Mouse (Mus musculus): ENCODE measurements at regions not wholly inside any gene's neighbourhood (a gene's known extent, or its start where the extent isn't known, plus 50 kb on each side); places are given as distances from the start of the nearest gene placed in this dataset.

- H3K27me3 ChIP-seq (replicated peaks), result no peaks in the 10 kb centered on the region
- no peaks in the 10 kb centered on the region for H3K9me3 ChIP-seq
- no peak overlapping the region for H3K27ac ChIP-seq
- H3K36me3 ChIP-seq, result no peaks in the 10 kb centered on the region
- H3K4me3 ChIP-seq (replicated peaks), result no peak overlapping the region
- no peak overlapping the region for H3K4me2 ChIP-seq (replicated peaks)
- H3K4me1 ChIP-seq (replicated peaks), result no peaks in the 10 kb centered on the region
- ATAC-seq, result no peak
- 85% methylated on average over 3 of the region's 3 CpGs for WGBS
- no peak overlapping the region for H3K9ac ChIP-seq
Observed at GRCm38 (mm10) chr5:113408588-113408987, 51.5 kb downstream of the Aym1 start.

- no peak overlapping the region for H3K4me2 ChIP-seq (replicated peaks)
- no peak overlapping the region for H3K4me3 ChIP-seq (replicated peaks)
- no peak overlapping the region for H3K27ac ChIP-seq
- WGBS, result 65% methylated on average over 13 of the region's 13 CpGs
- no peaks in the 10 kb centered on the region for H3K4me1 ChIP-seq (replicated peaks)
- ATAC-seq, result no peak
- no peaks in the 10 kb centered on the region for H3K27me3 ChIP-seq (replicated peaks)
- H3K9ac ChIP-seq, result no peak overlapping the region
- no peaks in the 10 kb centered on the region for H3K36me3 ChIP-seq
- no peaks in the 10 kb centered on the region for H3K9me3 ChIP-seq
Observed at GRCm38 (mm10) chr5:113410963-113411362, 53.9 kb downstream of the Aym1 start.

- peaks cover 10% of the 10 kb centered on the region; the same call in 1 of the 2 replicates for H3K4me1 ChIP-seq (replicated peaks)
- H3K36me3 ChIP-seq, result no peaks in the 10 kb centered on the region
- H3K4me2 ChIP-seq (replicated peaks), result no peak overlapping the region
- no peak for ATAC-seq
- no peak overlapping the region for H3K27ac ChIP-seq
- no peak overlapping the region for H3K4me3 ChIP-seq (replicated peaks)
- H3K9me3 ChIP-seq, result no peaks in the 10 kb centered on the region
- H3K9ac ChIP-seq, result no peak overlapping the region
- no peaks in the 10 kb centered on the region for H3K27me3 ChIP-seq (replicated peaks)
- WGBS, result 88% methylated on average over 2 of the region's 2 CpGs
Observed at GRCm38 (mm10) chr5:113414639-113415038, 57.5 kb downstream of the Aym1 start.

GRCm38 (mm10) chr5:113418335-113419013 lies 61.4 kb downstream of the Aym1 start:
- H3K9ac ChIP-seq, result no peak overlapping the region
- no peak overlapping the region; the same call in 1 of the 2 replicates for H3K4me2 ChIP-seq (replicated peaks)
- H3K4me1 ChIP-seq (replicated peaks), result peaks cover 18% of the 10 kb centered on the region; the same call in 1 of the 2 replicates
- ATAC-seq, result peak; percentile 41; the same call in 1 of the 2 replicates
- H3K9me3 ChIP-seq, result no peaks in the 10 kb centered on the region
- WGBS, result 44% methylated on average over 22 of the region's 22 CpGs
- no peaks in the 10 kb centered on the region for H3K36me3 ChIP-seq
- no peak overlapping the region for H3K4me3 ChIP-seq (replicated peaks)
- no peak overlapping the region for H3K27ac ChIP-seq
- no peaks in the 10 kb centered on the region for H3K27me3 ChIP-seq (replicated peaks)

GRCm38 (mm10) chr5:113420619-113421018 lies 63.5 kb downstream of the Aym1 start:
- peaks cover 18% of the 10 kb centered on the region; the same call in 1 of the 2 replicates for H3K4me1 ChIP-seq (replicated peaks)
- H3K4me2 ChIP-seq (replicated peaks), result no peak overlapping the region
- WGBS, result 28% methylated on average over 5 of the region's 5 CpGs
- H3K27me3 ChIP-seq (replicated peaks), result no peaks in the 10 kb centered on the region
- no peaks in the 10 kb centered on the region for H3K9me3 ChIP-seq
- H3K4me3 ChIP-seq (replicated peaks), result no peak overlapping the region
- no peaks in the 10 kb centered on the region for H3K36me3 ChIP-seq
- H3K9ac ChIP-seq, result no peak overlapping the region
- H3K27ac ChIP-seq, result 0 out of 2 replicates have a peak overlapping the region, but pooled peaks have one; percentile 40
- ATAC-seq, result peak; percentile 43; the same call in 1 of the 2 replicates

GRCm38 (mm10) chr5:113421993-113422725 lies 65.1 kb downstream of the Aym1 start:
- 78% methylated on average over 13 of the region's 13 CpGs for WGBS
- no peak overlapping the region for H3K9ac ChIP-seq
- no peak overlapping the region for H3K4me2 ChIP-seq (replicated peaks)
- peaks cover 18% of the 10 kb centered on the region; the same call in 1 of the 2 replicates for H3K4me1 ChIP-seq (replicated peaks)
- no peaks in the 10 kb centered on the region for H3K27me3 ChIP-seq (replicated peaks)
- no peaks in the 10 kb centered on the region for H3K36me3 ChIP-seq
- H3K9me3 ChIP-seq, result no peaks in the 10 kb centered on the region
- no peak for ATAC-seq
- H3K4me3 ChIP-seq (replicated peaks), result no peak overlapping the region
- H3K27ac ChIP-seq, result no peak overlapping the region

- 89% methylated on average over 3 of the region's 3 CpGs for WGBS
- H3K4me3 ChIP-seq (replicated peaks), result no peak overlapping the region
- H3K27me3 ChIP-seq (replicated peaks), result no peaks in the 10 kb centered on the region
- H3K27ac ChIP-seq, result no peak overlapping the region
- H3K9ac ChIP-seq, result no peak overlapping the region
- no peak overlapping the region for H3K4me2 ChIP-seq (replicated peaks)
- peaks cover 18% of the 10 kb centered on the region; the same call in 1 of the 2 replicates for H3K4me1 ChIP-seq (replicated peaks)
- no peaks in the 10 kb centered on the region for H3K36me3 ChIP-seq
- H3K9me3 ChIP-seq, result no peaks in the 10 kb centered on the region
- no peak for ATAC-seq
Observed at GRCm38 (mm10) chr5:113422726-113423110, 65.6 kb downstream of the Aym1 start.

- WGBS, result 73% methylated on average over 7 of the region's 7 CpGs
- Histone ChIP-seq H3K4me2 (replicated peaks) (no peak overlapping the region), H3K9ac (no peak overlapping the region), H3K4me3 (replicated peaks) (no peak overlapping the region), H3K27ac (no peak overlapping the region), H3K9me3 (no peaks in the 10 kb centered on the region), H3K27me3 (replicated peaks) (no peaks in the 10 kb centered on the region), H3K4me1 (replicated peaks) (no peaks in the 10 kb centered on the region), H3K36me3 (no peaks in the 10 kb centered on the region)
- ATAC-seq, result no peak
Observed at GRCm38 (mm10) chr5:113427779-113428178, 62.4 kb upstream of the Wscd2 start.

GRCm38 (mm10) chr5:113431334-113431733 lies 58.8 kb upstream of the Wscd2 start:
- ATAC-seq, result no peak
- H3K36me3 ChIP-seq, result no peaks in the 10 kb centered on the region
- WGBS, result 60% methylated on average over 5 of the region's 5 CpGs
- no peak overlapping the region for H3K4me3 ChIP-seq (replicated peaks)
- H3K9me3 ChIP-seq, result no peaks in the 10 kb centered on the region
- no peaks in the 10 kb centered on the region for H3K4me1 ChIP-seq (replicated peaks)
- H3K27ac ChIP-seq, result no peak overlapping the region
- H3K4me2 ChIP-seq (replicated peaks), result no peak overlapping the region
- no peaks in the 10 kb centered on the region for H3K27me3 ChIP-seq (replicated peaks)
- no peak overlapping the region for H3K9ac ChIP-seq

- Histone ChIP-seq H3K27ac (no peak overlapping the region), H3K36me3 (no peaks in the 10 kb centered on the region), H3K9me3 (no peaks in the 10 kb centered on the region), H3K27me3 (replicated peaks) (no peaks in the 10 kb centered on the region), H3K9ac (no peak overlapping the region), H3K4me1 (replicated peaks) (peaks cover 4% of the 10 kb centered on the region; the same call in 1 of the 2 replicates), H3K4me2 (replicated peaks) (no peak overlapping the region), H3K4me3 (replicated peaks) (no peak overlapping the region)
- 46% methylated on average over 3 of the region's 3 CpGs for WGBS
- peak; percentile 53; the same call in 1 of the 2 replicates for ATAC-seq
Observed at GRCm38 (mm10) chr5:113436987-113437386, 53.1 kb upstream of the Wscd2 start.

Measured in intestine, embryonic 15.5 days (tissue).